Mouse (Mus musculus) spleen, adult 2 months (tissue): ENCODE data around the gene Sap30bp.

ENCODE experiments used
- CTCF ChIP-seq: fragments of 200-500 bp; IDR thresholded peaks from 2 replicates; pipeline ENCODE4 v1.5.1; 2011; ENCODE audit warnings: mild to moderate bottlenecking, inconsistent platforms; ENCODE audit not compliant: insufficient read depth, insufficient read length, insufficient replicate concordance; ENCODE audit errors: extremely low read depth
- POLR2A ChIP-seq: fragments of 200-500 bp; IDR thresholded peaks from 2 replicates; pipeline ENCODE4 v1.6.1; 2011; ENCODE audit warnings: low read depth, low read length, inconsistent platforms

DNA sequence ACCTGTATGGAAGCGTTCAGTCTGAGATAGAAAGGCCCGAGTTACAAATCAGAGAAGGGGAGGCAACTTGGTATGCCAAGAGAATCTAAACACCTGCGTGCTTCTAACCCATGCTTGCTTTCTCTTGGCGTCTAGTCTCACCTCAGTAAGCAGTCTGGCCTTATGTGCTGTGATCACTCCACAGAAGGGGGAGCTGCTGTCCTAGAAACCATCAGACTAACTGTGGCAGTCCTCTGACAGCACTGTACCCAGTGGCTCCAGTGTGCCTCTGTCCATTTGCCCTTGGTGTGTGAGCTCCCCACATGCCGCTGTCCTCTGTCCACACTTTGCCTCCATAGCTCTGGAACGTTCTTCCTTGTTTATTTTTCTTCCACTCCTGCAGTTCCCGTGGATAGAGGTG lies 8.9 kb downstream of the Sap30bp start:
- TF ChIP-seq CTCF (no peak), POLR2A (no peak)
